Mouse (Mus musculus): Measurements from ENCODE around the gene Ddx46.
"Not testable (repeated sequence)": the region's sequence is repeated elsewhere in the genome, so short reads cannot be mapped to it uniquely, and the experiment has no call there.

Gene Ddx46

DNA sequence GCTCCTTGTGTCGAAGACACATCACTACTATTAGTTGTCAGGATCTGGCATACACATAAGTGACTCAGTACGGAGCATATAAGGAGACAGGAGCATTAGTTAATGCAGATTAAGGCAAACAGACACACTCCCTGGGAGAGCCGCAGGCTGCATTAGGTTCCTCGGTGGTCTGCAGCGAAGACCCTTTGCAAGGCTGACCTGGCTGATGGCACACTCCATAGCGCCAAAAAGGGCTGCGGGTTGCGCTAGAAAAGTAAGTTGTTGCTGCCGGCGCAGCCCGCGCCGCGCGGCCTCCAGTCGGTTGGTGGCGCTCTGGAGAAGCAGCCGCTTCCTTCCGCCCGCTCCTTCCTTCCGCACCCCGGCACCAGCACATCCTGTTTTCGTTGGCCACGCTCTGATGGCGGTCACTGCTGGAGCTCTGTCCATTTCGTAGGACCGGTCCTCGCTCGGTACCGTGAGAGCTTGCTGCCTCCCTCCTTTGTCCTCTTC lies at the start of gene Ddx46:
TSS of gene Ddx46 (plus strand) at position 389 of the 489 bp plus-strand sequence.
- peak; percentile 91 for DNase-seq

DNA sequence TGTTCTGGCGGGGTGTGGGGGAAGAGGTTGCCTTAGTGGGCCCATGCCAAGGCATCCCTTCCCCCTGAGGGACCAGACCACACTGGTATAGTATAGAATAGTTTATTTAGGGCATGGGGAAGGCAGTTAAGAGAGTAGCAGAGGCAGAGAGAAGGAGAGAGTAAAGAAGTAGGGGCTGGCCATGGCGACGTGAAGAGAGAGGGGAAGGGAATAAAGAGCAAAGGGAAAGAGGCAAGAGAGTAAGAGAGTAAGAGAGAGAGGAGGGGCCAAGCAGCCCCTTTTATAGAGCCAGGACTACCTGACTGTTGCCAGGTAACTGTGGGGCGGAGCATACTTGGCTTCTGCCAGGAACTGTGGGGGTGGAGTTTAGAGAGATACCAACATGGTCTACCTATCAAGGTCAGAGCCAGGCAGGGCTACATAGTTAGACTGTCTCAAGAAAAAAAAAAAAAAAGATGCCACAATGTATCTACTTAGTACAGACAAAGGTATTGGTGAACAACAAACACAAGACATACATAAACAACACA lies 42.8 kb upstream of the Ddx46 start:
- no peak for DNase-seq

DNA sequence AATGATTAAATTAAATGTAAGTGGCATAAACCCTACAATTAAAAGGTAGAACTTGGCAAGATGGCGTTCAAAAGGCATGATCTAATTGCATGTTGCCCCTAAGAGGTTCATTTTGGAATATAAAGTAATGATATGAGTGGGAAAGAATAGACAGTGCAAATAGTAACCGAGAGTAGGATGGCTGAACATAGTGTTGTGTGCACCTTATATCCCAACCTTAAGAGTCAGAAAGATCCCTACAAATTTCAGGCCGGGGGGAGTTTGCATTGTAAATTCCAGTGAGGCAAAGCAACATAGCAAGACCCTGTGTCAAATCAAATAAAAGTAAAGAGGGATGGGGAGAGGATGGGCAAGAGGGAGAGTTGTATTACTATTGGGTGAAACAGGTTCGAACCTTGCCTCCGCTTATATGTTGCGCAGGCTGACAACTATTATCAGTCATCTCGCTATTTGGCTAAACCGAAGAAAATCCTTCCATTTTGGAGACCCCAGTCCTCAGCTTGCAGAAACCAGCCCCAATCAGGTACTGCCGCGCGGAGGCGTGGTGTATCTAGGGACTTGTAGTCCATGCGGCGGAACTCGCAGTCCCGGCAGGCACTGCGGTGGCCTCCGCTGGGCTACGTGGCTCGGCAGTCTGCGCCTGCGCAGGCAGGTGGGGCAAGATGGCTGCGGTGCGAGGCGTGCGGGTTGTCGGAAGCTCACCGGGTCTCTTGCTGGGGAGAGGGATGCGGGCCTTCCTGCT lies 42.1 kb upstream of the Ddx46 start:
- DNase-seq: peak; percentile 98

DNA sequence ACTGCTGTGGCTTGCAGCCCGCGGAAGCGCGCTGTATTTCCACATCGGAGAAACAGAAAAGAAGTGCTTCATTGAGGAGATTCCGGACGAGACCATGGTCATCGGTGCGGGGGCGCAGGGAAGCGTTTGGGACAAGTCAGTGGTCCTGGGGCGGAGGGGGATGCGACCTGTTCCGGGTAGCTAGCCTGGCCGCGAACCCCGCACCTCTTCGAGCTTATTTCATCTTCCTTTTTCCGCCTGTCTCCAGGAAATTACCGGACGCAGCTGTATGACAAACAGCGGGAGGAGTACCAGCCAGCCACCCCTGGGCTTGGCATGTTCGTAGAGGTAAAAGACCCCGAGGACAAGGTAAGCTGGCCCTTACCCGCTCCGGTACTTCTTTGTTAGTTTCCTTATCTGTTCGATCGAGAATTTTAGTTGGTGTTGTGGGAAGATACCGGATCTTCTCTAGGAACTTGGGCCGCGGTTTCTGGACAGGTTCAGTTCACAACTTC lies 41.5 kb upstream of the Ddx46 start:
- DNase-seq: no peak

DNA sequence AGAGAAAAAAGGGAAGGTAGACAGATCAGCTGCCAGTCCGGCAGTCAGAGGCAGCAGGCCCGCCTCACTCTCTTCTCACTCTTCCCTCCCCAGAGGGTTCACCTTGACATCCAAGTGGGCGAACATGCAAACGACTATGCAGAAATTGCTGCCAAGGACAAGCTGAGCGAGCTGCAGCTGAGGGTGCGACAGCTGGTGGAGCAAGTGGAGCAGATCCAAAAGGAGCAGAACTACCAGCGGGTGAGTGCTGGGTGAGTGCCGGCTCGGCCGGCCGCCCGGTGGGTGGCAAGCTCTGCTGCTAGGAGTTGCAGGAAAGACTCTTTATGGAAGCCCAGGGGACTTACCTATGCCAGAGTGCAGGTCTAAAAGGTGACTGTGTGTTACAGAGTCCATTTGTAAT lies 39.5 kb upstream of the Ddx46 start:
- DNase-seq: peak; percentile 51

DNA sequence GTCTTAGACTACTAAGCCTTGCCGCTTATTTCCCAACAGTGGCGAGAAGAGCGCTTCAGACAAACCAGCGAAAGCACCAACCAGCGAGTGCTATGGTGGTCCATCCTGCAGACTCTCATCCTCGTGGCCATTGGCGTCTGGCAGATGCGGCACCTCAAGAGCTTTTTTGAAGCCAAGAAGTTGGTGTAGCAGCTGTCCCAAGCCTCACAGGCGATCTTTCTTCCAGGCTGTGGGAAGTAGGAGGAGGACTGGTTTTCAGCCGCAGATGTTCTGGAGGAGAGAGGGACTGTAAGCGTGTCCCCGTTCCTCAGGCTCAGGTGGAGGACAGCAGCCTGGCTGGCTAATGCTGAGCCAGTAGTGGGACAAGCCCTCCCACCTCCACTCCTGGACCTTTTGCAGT lies 38.0 kb upstream of the Ddx46 start:
- DNase-seq: no peak

DNA sequence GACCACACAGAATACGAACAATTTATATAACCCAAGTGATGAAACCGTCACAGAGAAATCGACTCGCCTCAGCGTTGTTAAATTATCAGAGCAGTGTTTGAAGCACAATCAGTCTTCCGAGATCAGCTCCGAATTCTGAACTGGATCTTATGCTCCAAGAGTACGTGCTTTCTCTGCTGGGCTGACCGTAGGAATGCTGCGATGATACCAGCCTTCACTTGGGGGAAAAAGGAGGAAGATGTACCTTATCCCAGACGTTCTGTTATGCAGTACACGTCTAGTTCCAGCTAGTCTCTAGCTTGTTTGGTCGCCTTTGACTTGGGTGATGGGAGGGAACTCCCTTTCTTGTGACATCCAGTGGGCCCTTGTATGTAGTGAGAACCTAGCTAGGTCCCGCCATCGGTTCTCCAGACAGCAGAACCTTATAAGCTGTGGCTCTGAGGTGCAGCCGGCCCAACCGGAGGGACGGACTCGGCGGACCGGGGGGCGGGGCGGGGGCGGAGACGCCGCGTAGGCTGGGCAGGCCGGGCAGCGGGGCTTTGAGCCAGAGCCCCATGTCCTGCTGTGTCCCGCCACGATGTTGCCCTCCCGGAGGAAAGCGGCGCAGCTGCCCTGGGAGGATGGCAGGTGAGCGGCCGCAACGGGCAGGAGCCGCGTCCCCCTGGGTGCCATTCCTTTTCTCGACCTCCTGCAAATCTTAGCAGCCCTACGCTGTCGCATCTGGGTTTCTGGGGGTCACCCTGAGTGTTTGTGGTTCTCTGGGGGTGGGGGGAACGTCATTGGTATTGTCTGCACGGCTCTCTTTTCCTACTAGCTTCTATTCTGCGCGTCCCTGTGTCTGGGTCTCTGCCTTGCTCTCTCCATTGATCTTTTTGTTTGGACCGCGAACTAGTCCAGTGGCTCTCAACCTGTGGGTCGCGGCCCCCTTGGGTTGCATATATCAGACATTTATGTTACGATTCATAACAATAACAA lies 35.0 kb upstream of the Ddx46 start, which contains the start of gene B4galt7:
TSS of gene B4galt7 (plus strand) at position 331 of the 975 bp plus-strand sequence.
- DNase-seq: peak; percentile 83

DNA sequence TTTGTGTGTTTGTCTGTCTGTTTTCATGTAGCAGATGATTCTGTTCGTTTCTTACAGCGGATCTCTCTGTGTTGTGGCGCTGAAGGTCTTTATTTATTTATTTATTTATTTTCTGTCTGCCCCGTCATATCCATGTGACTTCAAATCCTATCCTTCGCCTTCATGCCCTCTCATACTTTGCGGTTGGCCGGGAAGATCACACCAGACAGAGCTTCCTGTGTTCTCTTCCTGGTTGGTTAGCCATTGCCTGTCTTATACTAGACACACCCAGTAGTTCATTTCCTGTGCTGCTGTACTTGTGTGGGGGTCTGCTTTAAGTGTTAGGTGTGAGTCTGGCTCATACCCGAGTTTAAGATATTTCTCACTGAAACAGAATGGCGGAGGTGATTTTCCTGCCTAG lies 34.2 kb upstream of the Ddx46 start:
- DNase-seq: no peak

DNA sequence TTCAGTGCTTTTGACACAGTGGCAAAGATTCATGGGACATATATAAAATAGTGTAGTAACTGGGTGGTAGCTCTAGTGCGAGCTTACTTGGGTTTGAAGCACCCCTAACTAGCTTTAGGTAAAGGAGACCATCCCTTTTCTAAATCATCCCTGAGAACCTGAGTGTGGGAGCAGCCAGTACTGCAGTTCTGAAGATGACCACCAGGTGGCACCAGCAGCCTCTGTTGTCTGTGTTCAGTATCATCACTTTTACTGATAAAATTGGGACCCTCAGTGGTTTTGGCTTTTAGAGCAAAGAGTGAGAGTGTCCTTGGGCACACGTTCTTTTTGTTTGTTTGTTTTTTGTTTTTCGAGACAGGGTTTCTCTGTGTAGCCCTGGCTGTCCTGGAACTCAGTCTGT lies 33.2 kb upstream of the Ddx46 start:
- peak; percentile 89 for DNase-seq

DNA sequence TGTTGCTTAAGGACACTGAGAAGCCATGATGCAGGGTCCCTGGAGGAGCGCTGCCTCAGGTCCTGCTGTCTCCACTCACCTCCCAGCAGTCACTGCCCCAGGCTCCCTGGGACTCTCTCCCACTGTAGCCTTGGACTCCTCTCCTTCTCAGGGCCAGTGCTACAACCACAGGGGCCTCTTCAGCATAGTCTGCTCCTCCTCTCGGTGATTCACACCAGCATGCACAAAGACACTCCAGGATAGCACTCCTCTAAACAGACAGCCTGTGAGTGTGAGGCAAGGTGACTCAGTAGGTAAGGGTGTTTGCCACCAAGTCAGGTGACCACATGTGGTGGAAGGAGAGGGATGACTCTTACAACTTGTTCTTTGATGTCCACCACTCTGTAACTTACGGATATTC lies 30.2 kb upstream of the Ddx46 start:
- no peak for DNase-seq

DNA sequence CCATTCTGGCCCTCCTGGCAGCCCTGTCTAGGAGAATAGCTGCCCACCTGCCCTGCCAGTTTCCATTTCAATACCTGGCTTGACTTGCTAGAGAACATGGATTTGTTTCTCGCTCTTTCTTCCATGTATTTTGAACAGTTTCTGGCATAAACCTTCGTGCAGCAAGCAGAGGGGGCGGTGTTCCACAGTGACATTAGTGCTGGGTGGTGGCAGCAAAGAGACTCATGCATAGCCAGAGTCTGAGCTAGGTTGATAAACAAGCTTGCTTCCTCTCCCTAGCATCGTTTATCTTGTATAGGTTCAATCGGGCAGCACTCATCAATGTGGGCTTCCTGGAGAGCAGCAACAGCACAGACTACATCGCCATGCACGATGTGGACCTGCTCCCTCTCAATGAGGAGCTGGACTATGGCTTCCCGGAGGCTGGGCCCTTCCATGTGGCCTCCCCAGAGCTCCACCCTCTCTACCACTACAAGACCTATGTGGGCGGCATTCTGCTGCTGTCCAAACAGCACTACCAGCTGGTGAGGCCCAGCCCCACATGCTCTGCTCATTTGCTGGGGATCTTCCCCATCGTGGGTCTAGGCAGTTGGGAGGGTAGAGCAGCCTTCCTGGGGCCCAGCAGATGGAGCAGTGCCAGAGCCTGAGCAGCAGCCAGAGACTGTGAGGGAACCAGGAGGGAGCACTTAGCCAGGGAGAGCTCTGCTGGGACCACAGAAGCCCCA lies 27.8 kb upstream of the Ddx46 start:
- no peak for DNase-seq

DNA sequence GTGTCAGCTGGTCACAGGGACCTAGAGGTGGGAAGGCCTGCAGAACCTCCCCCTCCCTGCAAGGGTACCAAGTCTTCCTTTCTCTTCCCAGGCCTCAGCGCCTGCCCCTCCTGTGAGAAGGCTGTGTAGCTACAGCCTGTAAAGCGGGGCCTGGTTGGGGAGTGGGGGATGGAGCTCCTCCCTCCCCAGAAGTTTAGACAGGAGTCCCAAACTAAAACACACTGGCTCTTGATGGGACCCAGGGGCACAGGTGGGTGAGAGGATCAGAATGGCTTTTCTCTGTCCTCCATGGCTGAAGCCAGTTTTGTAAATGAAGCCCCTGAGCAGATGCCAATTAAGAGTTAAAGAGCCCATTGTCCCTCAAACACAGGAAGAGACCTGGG lies 27.2 kb upstream of the Ddx46 start:
- no peak for DNase-seq

DNA sequence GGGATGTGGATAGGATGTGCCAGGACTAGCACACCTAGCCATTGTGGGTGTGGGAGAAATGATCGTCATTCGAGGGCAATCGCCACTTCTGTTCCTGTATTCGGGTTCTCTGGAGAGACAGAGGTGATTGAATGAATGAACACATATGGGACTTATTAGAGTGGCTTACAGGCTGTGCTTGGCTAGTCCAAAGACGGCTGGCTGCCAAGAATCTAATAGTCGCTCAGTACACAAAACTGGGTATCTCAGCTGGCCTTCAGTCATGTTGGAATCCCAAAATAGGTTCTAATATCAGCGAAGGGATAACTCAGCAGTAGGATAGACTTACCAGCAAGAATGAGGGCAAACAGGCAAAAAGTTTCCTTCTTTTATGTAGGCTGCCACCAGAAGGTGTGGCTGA lies 22.8 kb upstream of the Ddx46 start:
- DNase-seq: no peak

DNA sequence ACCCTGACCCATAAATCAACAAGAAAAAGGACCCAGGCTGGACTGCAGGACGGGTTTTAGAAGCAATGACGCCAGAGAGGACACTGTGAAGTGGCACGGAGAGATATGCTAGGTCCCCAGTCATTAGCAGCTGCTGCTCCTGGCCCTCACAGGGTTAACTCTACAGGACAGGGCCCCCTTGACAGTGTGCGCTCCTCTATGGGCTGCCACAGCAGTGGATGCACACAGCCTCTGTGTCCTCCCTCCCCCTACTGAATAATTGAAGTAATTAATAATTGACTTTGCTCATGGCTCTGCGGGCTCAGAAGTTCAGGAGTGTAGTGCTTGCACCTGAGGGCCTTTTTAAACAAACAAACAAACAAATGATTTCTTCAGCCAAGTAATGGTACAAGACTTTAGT lies 21.4 kb upstream of the Ddx46 start:
- no peak for DNase-seq

DNA sequence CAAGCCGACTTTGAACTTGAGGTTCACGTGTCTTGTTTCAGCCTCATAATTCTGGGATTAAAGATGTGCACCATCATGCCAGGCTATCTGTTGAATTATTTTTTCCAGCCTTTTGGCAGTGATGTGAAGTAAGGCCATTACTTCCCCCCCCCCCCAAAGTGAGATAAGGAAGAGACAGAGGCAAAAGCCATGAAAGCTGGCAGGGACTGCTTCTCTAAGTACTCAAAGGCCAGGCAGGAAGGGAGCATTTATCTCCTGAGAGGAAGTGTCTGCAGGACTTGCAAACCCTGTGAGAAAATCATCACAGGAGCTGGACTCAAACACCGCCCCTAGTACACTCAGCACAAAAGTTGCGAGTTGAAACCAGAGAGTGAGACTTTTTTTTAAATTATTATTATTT lies 15.5 kb upstream of the Ddx46 start:
- no peak for DNase-seq

DNA sequence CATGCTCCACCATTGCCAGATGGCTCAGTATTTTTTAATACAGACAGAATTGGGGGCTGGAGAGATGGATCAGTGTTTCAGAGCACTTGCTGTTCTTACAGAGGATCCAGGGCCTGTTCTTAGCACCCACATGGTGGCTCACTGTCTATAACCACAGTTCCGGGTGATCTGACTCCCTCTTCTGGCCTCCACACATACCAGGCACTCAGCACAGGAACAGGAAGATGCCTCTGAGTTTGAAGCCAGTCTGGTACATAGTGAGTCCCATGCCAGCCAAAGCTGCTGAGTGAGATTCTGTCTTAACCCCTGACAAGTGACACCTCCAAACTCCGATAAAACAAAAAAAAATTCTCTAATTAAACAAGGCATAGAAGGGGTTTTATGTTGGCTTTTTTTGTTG lies 14.6 kb upstream of the Ddx46 start:
- DNase-seq: no peak

DNA sequence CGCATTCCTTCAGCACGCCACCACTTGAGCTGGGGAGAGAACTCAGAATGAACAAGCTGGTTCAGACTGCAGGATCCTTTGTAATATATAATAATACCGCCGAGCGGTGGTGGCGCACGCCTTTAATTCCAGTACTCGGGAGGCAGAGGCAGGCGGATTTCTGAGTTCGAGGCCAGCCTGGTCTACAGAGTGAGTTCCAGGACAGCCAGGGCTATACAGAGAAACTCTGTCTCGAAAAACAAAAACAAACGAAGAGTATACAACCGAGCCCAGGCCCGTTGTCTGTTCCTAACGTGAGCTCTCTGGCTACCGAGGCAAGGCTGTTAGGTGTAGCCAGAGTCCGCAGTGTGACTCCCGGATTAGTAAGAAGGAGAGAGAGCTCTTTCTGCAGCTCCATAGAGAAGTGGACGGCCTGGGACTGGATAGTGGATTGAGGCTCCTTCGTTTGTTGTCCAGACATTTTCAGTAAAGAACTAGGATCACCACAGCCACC lies 12.6 kb upstream of the Ddx46 start:
- not testable (repeated sequence) for DNase-seq

DNA sequence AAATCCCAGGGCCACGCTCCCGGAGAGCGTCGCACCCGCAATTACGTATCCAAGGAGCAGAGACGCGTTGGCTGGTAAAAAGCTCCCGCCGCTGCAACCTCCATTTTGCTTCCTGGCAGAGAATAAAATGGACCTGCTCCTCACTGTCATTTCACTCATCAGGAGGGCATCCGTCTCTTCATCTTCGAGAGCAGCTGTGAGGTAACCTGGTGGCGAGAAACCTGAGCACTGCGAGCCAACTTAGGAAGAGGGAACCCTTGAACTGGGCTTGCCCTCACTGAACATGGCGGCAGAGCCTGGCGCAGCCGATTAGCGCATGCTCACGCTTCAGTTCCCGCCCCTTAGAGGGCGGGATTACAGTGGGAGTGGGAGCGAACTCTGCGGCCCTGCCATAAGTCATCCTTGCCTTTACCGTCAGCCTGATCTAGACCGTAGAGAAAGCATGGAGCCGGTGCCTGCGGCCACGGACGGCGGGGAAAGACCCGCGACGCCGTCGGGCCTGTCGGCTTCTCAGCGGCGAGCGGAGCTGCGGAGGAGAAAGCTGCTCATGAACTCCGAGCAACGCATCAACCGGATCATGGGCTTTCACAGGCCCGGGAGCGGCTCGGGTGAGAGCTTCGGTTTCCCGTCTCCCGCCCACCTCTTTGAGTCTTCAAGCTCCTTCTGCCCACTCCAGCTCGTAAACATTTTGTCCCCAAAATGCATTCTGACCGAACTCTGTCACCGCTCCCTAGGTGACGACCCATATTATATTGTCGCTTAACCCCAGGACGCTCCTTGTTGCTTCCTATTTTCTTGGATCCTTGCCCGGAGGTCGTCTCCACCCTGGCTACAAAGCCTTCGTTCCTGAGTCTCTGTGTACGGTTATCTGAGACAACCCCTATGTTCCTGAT lies 11.9 kb upstream of the Ddx46 start, which contains the start of gene Caml:
TSS of gene Caml (plus strand) at position 357 of the 893 bp plus-strand sequence.
- DNase-seq: peak; percentile 77

DNA sequence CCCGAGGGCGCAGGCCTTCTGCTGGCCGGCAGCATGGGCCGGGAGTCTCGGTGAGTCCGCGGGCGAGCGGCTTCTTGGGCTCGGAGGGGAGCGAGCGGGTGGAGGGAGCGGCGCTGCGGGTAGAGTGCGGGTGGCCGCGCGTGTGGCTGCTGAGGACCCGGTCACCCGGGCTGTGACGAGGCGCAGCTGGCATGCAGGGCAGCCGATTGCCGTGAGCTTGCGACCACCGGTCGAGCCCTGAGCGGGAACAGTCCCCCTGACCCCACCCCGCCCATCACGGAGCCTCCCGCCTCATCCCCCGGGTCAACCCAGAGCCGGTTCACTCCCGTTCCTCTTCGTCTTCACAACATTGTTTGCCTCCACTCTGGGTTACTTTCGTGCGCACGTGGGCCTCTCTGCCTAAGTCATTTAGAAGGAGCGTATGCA lies 332 bp downstream of the Ddx46 start:
- no peak for DNase-seq

DNA sequence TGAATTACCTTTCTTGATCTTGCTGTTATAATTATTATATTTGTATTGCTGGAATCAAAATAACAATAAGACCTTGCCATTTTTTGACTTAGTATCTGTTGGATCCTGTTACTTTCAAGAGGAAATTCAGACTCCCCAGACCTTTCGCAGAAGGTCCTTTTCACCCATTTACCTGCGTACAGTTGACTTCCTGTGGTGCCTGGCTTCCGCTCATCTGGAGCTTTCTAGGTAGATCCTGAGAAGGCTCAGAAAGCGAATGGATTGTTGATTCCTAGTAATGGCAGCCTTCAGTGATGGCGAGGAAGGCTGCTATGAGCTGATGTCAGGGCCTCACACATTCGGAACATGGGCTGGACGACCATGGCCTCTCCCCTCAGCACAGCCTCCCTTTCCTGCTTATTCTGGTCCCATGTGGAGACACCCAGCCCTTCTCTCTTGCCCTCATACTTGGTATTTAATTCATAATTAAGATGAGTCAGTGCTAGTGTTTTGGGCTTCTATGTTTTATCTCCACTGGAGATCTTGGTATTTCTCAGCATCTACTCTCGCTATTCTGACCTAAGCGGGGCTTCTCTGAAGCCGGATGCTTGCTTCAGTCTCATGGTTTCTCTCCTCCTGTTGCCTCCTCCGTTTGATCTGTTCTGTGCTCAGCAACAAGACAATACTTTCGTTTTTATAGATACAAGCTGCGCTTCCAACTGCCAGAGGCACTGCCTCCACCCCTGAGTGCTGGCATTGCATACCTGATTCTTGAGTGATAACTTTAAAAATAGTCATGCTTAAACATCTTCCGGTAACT lies 1.6 kb downstream of the Ddx46 start:
- no peak for DNase-seq

Data from right cerebral cortex, postnatal 14 days (tissue).